Mouse (Mus musculus) small intestine, adult 2 months (tissue): ENCODE results near the gene Ces1b.

Experiments
- CTCF ChIP-seq: fragments of 200-500 bp; IDR thresholded peaks from 2 replicates; pipeline ENCODE4 v1.5.1; 2012; ENCODE audit warnings: low read depth, mild to moderate bottlenecking, control low read depth, inconsistent platforms, low read length, moderate library complexity, mixed read lengths; ENCODE audit not compliant: insufficient replicate concordance, insufficient read length; ENCODE audit errors: extremely low read depth
- POLR2A ChIP-seq: fragments of 200-500 bp; IDR thresholded peaks from 2 replicates; pipeline ENCODE4 v1.6.1; 2012; ENCODE audit warnings: low read depth, mild to moderate bottlenecking, control low read depth, inconsistent platforms, low read length, moderate library complexity

DNA sequence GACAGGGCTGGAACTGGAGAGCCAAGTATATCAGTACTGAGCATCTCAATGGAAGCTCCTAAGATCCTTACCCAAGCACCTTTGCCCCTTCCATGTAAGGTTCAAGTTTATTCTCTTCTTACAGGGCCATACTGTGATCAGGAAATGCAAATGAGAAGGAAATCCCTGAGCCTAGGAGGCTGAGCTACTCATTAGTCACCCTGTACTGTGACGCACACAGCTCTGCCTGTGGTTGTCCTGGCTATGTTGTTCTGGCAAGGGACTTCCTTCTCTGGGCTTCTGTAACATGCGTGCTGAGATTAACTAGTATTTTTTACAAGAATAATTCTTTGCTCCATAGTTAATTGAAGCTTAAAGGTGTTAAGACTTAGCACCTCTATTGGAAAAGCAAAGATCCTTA is 49.2 kb downstream of the Ces1b start:
- TF ChIP-seq POLR2A = no peak
- TF ChIP-seq CTCF = no peak
